Mouse (Mus musculus) bone marrow, adult 2 months (tissue): Measurements from ENCODE around the gene Olfr320.

Experiments used
- CTCF ChIP-seq: fragments of 200-500 bp; IDR thresholded peaks from 2 replicates; pipeline ENCODE4 v1.5.1; 2011; ENCODE audit warnings: low read length, control low read depth; ENCODE audit not compliant: control insufficient read depth, insufficient read depth
- POLR2A ChIP-seq: fragments of 200-500 bp; IDR thresholded peaks from 2 replicates; pipeline ENCODE4 v1.6.1; 2011; ENCODE audit warnings: low read depth, mild to moderate bottlenecking, control low read depth, low read length, borderline replicate concordance; ENCODE audit not compliant: control insufficient read depth

- TF ChIP-seq CTCF (no peak), POLR2A (no peak)
Observed at GRCm38 (mm10) chr11:58723914-58724313, 43.0 kb downstream of the Olfr320 start, which contains the start of gene Olfr318.
